Mouse (Mus musculus) midbrain, embryonic 12.5 days (tissue): ENCODE data around the gene Rbpms2. TPM values are rescaled to one million over a fixed set of nuclear protein-coding genes. Genes with fewer than 3 reads are reported as not detected.
"Not testable (repeated sequence)": the region's sequence is repeated elsewhere in the genome, so short reads cannot be mapped to it uniquely, and the experiment has no call there.

Experiments used
- ATAC-seq: fragments of 200-750 bp; cut with Nextera tagmentation; 2 replicates; pipeline ENCODE4 v1.8.0; 2017; ENCODE audit warnings: low read depth, moderate TSS enrichment, moderate library complexity; ENCODE audit not compliant: low FRiP score
- H3K27ac ChIP-seq: fragments of 300-500 bp; sonication (generic); replicated peaks from 2 replicates; pipeline ENCODE4 v1.5.1; 2016; ENCODE audit warnings: mild to moderate bottlenecking
- H3K27me3 ChIP-seq: fragments of 300-500 bp; sonication (generic); 2 replicates; pipeline ENCODE4 v1.6.1; 2016; ENCODE audit warnings: mild to moderate bottlenecking
- H3K36me3 ChIP-seq: fragments of 300-500 bp; sonication (generic); 2 replicates; pipeline ENCODE4 v1.6.1; 2016
- H3K4me1 ChIP-seq: fragments of 300-500 bp; sonication (generic); 2 replicates; pipeline ENCODE4 v1.6.1; 2016
- H3K4me2 ChIP-seq: fragments of 300-500 bp; sonication (generic); replicated peaks from 2 replicates; pipeline ENCODE4 v1.6.1; 2016; ENCODE audit warnings: mild to moderate bottlenecking, moderate library complexity
- H3K4me3 ChIP-seq: fragments of 300-500 bp; sonication (generic); 2 replicates; pipeline ENCODE4 v1.5.1; 2016; ENCODE audit warnings: mild to moderate bottlenecking
- H3K9ac ChIP-seq: fragments of 300-500 bp; sonication (generic); replicated peaks from 2 replicates; pipeline ENCODE4 v1.6.1; 2016; ENCODE audit warnings: mild to moderate bottlenecking, moderate library complexity
- H3K9me3 ChIP-seq: fragments of 300-500 bp; sonication (generic); 2 replicates; pipeline ENCODE4 v1.6.1; 2016; ENCODE audit warnings: mild to moderate bottlenecking
- WGBS: fragments of 180-500 bp; shearing (Covaris S2); methylation state at CpG from one replicate; pipeline ENCODE4 v1.1.7; 2016; 5-methylcytosine and 5-hydroxymethylcytosine counted together
- polyA plus RNA-seq: library from polyadenylated mRNA; unstranded; fragments of >200 nt; fragmentation: Nextera tagmentation; extraction: Ambion mirVana; gene quantifications from 2 replicates; pipeline ENCODE4 v1.2.1, GENCODE M21; 2016

Gene Rbpms2
- polyA plus RNA-seq, 1 experiment from 2014 or later, result 12.8 TPM

DNA sequence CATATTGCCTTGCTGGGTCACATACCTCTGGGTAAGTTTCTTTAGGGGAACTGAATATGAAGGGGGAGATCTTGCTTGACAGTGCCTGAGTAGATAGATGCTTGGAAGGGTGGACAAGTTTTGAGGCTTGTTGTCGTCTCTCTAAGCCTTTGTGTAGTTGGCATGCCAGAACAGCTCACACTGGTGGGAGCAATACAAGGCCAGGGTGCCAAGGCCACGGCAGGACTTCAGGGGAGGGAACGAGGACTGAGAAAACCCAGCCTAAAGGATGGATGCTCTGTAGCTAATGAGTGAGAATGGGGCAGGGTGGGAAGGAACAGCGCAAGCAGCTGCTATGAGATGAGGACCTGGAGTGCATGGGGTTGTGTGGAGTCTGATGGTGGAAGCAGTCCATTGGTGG lies 15.5 kb downstream of the Rbpms2 start:
- ATAC-seq, result no peak
- Histone ChIP-seq H3K27me3 (peaks cover 8% of the 10 kb centered on the region), H3K4me3 (no peak overlapping the region), H3K9ac (no peak overlapping the region), H3K27ac (no peak overlapping the region), H3K9me3 (no peaks in the 10 kb centered on the region), H3K36me3 (no peaks in the 10 kb centered on the region), H3K4me2 (no peak overlapping the region), H3K4me1 (peaks cover 12% of the 10 kb centered on the region)
- WGBS, result 92% methylated on average over 4 of the region's 4 CpGs

DNA sequence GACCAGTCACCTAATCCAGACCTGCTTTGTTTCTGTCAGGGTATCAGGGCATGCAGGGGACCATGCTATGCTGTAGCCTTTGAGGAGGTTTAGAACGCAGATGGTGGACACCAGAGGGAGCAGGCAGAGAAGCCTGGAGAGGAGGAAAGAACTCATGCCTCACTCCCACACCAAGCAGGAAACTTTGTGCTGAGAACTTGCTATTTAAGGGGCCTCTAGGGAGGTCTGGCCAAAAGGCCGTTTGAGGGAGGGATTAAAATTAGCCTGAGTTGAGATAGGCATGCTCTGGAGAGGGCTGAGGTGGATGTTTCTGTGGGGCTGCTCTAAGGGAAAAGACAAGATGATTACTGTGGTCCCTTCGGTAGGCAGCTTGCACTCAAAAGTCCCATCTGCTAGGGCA lies 16.5 kb downstream of the Rbpms2 start:
- H3K9ac ChIP-seq, result no peak overlapping the region
- H3K4me2 ChIP-seq, result no peak overlapping the region
- 60% methylated on average over 3 of the region's 3 CpGs for WGBS
- no peak overlapping the region for H3K27ac ChIP-seq
- no peaks in the 10 kb centered on the region for H3K36me3 ChIP-seq
- no peak overlapping the region for H3K4me3 ChIP-seq
- H3K27me3 ChIP-seq, result no peaks in the 10 kb centered on the region
- peaks cover 7% of the 10 kb centered on the region for H3K4me1 ChIP-seq
- no peak for ATAC-seq
- no peaks in the 10 kb centered on the region for H3K9me3 ChIP-seq

DNA sequence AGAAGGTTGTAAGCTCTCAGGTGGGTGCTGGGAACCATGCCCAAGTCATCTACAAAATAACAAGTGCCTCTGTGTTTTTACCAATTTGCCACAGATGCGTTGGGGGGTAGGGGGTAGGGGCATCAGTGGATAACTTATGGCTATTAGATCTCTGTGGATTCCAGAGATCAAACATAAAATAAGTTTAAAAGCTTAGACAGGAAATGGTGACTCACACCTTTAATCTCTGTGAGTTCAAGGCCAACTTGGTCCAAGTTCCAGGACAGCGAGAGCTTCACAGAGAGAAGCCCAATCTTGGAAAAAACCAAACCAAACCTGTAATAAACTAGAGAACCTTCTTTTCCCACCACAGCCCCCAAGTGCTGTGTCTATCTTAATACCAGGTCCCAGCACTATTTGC lies 17.3 kb downstream of the Rbpms2 start:
- Histone ChIP-seq H3K9me3 (no peaks in the 10 kb centered on the region), H3K4me1 (peaks cover 1% of the 10 kb centered on the region; the same call in 1 of the 2 replicates), H3K27me3 (no peaks in the 10 kb centered on the region), H3K4me2 (no peak overlapping the region), H3K27ac (no peak overlapping the region), H3K36me3 (no peaks in the 10 kb centered on the region), H3K9ac (no peak overlapping the region), H3K4me3 (no peak overlapping the region)
- 94% methylated on average over 2 of the region's 2 CpGs for WGBS
- no peak for ATAC-seq

DNA sequence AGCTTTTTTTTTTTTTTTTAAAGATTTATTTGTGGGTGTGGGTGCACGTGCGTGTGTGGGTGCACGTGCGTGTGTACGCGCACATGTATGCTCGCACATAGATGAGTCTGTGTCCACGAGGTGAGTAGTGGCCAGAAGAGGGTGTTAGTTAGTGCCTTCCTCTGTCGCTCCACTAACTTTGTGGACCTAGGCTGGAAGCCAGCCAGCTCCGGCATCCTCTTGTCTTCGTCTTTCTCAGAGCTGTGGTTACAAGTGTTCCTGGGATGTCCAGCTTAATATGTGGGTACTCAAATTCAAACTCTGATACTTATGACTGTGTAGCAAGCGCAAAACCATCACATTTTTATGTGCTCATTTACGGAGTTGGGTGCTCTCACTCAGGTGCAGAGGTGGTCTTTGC lies 19.3 kb downstream of the Rbpms2 start:
- 94% methylated on average over 13 of the region's 13 CpGs for WGBS
- H3K4me1 ChIP-seq, result no peaks in the 10 kb centered on the region
- no peaks in the 10 kb centered on the region for H3K36me3 ChIP-seq
- H3K27me3 ChIP-seq, result no peaks in the 10 kb centered on the region
- H3K4me2 ChIP-seq, result no peak overlapping the region
- no peaks in the 10 kb centered on the region for H3K9me3 ChIP-seq
- H3K9ac ChIP-seq, result no peak overlapping the region
- ATAC-seq, result no peak
- H3K27ac ChIP-seq, result no peak overlapping the region
- H3K4me3 ChIP-seq, result no peak overlapping the region

DNA sequence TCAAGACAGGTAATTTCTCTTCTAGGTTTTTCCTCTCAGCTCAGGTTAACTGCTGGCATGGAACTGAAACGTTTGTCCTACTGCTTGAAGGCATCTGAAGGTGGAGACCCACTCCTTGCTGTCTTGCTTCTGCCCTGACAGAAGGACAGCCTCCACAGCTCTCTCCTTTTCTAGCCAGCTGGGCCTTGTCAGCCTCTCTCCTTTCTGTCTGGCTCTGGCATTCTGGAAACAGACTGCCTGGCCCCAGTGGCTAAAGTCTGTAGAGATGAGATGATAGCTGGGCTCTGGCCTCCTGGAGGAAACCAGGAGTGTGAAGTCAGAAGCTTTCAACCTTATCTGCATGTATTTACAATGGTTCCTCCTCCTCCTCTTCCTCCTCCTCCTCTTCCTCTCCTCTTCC lies 20.5 kb downstream of the Rbpms2 start:
- Histone ChIP-seq H3K4me1 (no peaks in the 10 kb centered on the region), H3K27ac (no peak overlapping the region), H3K36me3 (no peaks in the 10 kb centered on the region), H3K9me3 (no peaks in the 10 kb centered on the region), H3K9ac (0 out of 2 replicates have a peak overlapping the region, but pooled peaks have one; percentile 0), H3K4me2 (no peak overlapping the region), H3K27me3 (no peaks in the 10 kb centered on the region), H3K4me3 (no peak overlapping the region)
- ATAC-seq, result no peak
- WGBS, result 70% methylated on average over 1 of the region's 1 CpGs

DNA sequence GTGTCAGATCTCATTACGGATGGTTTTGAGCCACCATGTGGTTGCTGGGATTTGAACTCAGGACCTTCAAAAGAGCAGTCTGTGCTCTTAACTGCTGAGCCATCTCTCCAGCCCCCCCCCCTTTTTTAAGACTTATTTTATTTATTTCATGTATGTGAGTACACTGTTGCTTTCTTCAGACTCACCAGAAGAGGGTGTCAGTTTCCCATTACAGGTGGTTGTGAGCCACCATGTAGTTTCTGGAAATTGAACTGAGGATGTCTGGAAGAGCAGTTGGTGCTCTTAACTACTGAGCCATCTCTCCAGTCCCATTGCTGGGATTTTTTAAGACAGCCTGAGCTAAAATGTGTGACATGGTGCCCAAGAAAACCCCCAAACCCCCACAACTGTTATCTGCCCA lies 22.5 kb downstream of the Rbpms2 start:
- not testable (repeated sequence) for H3K4me3 ChIP-seq
- WGBS, result 100% methylated on average over 1 of the region's 1 CpGs

DNA sequence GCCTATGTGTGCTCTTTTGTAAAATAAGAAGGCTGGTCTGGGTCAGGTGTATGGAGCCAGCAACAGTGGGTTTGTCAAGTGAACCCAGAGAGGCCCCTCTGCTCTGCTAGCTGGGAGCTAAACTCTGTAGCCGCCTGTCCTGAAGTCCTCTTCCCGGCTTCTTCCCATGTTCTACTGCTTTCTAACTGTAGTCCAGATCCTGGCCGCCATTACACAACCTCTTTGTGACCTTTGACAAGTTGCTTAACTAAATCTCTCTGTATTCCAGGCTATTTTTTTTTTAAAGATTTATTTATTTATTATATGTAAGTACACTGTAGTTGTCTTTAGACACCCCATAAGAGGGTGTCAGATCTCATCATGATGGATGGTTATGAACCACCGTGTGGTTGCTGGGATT lies 24.3 kb downstream of the Rbpms2 start:
- no peak overlapping the region for H3K9ac ChIP-seq
- H3K4me3 ChIP-seq, result no peak overlapping the region
- no peaks in the 10 kb centered on the region for H3K4me1 ChIP-seq
- no peaks in the 10 kb centered on the region for H3K27me3 ChIP-seq
- 92% methylated on average over 4 of the region's 4 CpGs for WGBS
- no peak overlapping the region for H3K27ac ChIP-seq
- H3K4me2 ChIP-seq, result no peak overlapping the region
- no peaks in the 10 kb centered on the region for H3K9me3 ChIP-seq
- H3K36me3 ChIP-seq, result no peaks in the 10 kb centered on the region
- ATAC-seq, result no peak

More for the DNA sequence above, 22.5 kb downstream of the Rbpms2 start:
- H3K27me3 ChIP-seq, H3K27ac ChIP-seq, H3K4me2 ChIP-seq, H3K4me1 ChIP-seq, ATAC-seq, H3K36me3 ChIP-seq, H3K9ac ChIP-seq, H3K9me3 ChIP-seq: not testable (repeated sequence)

DNA sequence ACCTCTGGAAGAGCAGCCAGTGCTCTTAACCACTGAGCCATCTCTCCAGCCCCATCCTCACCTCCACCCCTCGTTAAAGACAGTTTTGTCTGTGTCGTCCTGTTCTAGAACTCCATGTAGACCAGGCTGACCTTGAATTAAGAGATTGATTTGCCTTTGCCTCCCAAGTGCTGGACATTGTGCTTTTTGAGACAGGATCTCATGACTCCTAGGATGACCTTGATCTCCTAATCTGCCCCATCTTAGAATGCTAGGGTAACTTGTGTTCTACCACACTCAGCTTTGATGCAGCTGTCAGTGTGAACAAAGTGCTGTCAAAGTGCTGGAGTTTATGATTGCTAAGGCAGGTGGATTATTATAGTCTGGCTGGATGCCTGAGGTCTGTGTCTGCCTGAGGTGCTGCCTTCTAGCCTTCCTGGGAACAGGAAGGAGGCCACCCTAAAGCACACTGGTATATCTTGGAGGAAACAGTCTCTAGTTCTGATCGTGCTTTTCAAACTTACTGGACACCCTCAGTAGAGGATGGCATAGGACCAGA lies 25.3 kb downstream of the Rbpms2 start:
- 88% methylated on average over 3 of the region's 3 CpGs for WGBS
- Histone ChIP-seq H3K4me1 (no peaks in the 10 kb centered on the region), H3K27ac (no peak overlapping the region), H3K27me3 (no peaks in the 10 kb centered on the region), H3K4me3 (no peak overlapping the region), H3K4me2 (no peak overlapping the region), H3K9me3 (no peaks in the 10 kb centered on the region), H3K36me3 (no peaks in the 10 kb centered on the region), H3K9ac (no peak overlapping the region)
- no peak for ATAC-seq

DNA sequence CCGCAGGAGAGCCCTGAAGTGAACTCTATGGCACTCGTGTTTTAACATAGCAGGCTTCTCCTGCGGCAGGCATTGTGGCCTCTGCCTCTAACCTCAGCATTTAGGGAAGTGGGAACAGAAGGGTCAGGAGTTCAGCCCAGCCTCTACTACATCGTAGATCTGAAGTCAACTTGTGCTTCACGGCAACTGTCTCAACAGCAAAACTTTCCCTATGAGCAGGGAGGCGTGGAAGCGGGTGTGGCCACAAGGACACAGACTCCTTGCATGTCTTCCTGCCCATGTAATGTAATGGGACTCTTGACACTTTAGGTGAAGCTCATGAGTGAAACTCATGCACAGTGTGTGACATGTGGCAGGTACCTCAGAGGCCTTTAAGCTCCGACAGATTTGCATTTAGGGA lies 26.1 kb downstream of the Rbpms2 start:
- WGBS, result 89% methylated on average over 8 of the region's 8 CpGs
- H3K9ac ChIP-seq, result no peak overlapping the region
- no peaks in the 10 kb centered on the region for H3K9me3 ChIP-seq
- H3K36me3 ChIP-seq, result no peaks in the 10 kb centered on the region
- ATAC-seq, result no peak
- H3K4me2 ChIP-seq, result no peak overlapping the region
- no peak overlapping the region for H3K27ac ChIP-seq
- no peaks in the 10 kb centered on the region for H3K4me1 ChIP-seq
- H3K27me3 ChIP-seq, result no peaks in the 10 kb centered on the region
- H3K4me3 ChIP-seq, result no peak overlapping the region

DNA sequence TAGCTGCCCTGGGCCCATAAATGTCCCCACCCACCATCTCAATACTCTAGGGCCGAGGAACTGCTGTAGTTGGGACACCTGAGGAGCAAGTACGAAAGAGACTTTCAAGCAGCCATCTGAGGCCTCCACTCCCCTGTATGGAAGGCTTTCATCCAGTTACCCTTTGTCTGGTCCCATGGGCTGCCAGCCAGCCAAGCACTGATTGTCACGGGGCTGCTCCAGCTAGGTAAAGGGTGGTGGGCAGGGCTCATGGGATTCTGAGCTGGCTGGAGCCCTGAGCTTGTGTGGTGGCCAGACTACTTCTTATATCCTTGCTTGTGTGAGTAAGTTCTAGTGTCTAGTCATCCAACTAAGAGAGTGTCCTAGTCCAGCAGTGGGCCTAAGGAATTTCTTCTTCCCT lies 27.8 kb downstream of the Rbpms2 start:
- ATAC-seq, result no peak
- no peak overlapping the region for H3K27ac ChIP-seq
- H3K4me2 ChIP-seq, result no peak overlapping the region
- no peaks in the 10 kb centered on the region for H3K27me3 ChIP-seq
- no peaks in the 10 kb centered on the region for H3K9me3 ChIP-seq
- H3K9ac ChIP-seq, result no peak overlapping the region
- no peaks in the 10 kb centered on the region for H3K36me3 ChIP-seq
- 77% methylated on average over 3 of the region's 3 CpGs for WGBS
- H3K4me3 ChIP-seq, result no peak overlapping the region
- no peaks in the 10 kb centered on the region for H3K4me1 ChIP-seq

DNA sequence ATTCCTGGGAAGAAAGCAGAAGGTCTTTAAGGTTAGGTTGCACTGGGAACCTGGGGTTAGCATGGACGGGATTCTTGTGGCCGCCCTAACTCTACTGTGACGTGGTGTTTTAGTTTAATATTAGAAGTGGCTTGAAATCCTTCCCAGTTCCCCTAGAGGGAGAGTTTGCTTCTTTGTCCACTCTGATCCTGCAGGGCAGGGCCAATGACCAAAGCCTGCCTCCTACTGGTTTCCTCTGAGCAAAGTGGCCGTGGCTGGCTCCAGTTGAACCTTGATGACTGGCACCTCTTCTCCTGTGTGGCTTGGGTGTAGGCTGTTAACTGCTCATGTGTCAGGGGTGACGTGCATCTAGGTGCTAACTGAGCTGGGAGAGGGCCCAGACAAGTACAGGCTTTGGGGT lies 31.6 kb downstream of the Rbpms2 start:
- no peaks in the 10 kb centered on the region for H3K27me3 ChIP-seq
- no peak overlapping the region for H3K27ac ChIP-seq
- no peak overlapping the region for H3K4me2 ChIP-seq
- no peak for ATAC-seq
- no peak overlapping the region for H3K9ac ChIP-seq
- H3K36me3 ChIP-seq, result no peaks in the 10 kb centered on the region
- H3K4me3 ChIP-seq, result no peak overlapping the region
- H3K4me1 ChIP-seq, result no peaks in the 10 kb centered on the region
- WGBS, result 58% methylated on average over 5 of the region's 5 CpGs
- H3K9me3 ChIP-seq, result no peaks in the 10 kb centered on the region

DNA sequence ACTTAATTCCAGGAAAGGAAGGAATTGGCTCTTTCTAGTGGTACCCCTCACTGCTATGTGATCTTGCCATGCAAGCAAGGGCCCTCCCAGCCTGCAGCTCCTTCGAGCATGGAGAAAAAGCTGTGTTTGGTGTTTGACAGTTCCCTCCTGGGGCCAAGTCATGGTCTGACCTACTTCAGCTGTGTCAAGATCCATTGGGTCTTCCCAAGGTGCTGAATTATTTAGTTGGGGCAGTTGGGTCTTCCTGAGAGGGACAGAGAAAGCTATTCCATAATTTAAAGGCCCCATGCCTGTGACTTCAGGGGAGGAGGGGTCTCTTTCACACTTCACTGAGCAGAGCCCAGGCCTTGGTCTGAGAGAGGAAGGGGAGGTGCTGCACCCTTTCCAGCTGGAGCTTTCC lies 32.0 kb downstream of the Rbpms2 start:
- H3K4me1 ChIP-seq, result no peaks in the 10 kb centered on the region
- no peaks in the 10 kb centered on the region for H3K27me3 ChIP-seq
- no peak overlapping the region for H3K4me3 ChIP-seq
- WGBS, result 43% methylated on average over 1 of the region's 1 CpGs
- H3K27ac ChIP-seq, result no peak overlapping the region
- H3K4me2 ChIP-seq, result no peak overlapping the region
- no peaks in the 10 kb centered on the region for H3K36me3 ChIP-seq
- H3K9me3 ChIP-seq, result no peaks in the 10 kb centered on the region
- no peak overlapping the region for H3K9ac ChIP-seq
- ATAC-seq, result no peak

DNA sequence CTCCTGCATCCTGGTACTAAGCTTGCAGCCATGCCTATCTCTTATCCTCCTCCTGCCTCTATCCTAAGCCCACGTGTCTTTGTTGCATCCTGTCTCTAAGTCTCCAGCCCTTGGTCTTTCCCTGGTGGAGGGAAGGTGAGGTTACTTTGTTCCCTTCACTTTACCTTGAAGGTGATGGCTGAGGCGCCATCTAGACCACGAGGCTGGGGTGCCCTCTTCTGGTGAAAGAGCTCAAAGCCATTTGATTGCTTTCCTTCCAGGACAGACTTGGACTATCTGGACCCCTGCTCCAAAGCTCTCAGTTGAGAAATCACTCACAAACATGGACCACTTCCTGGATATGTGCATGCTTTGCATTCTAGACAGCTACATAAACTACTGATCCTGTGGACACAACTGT lies 34.7 kb downstream of the Rbpms2 start:
- no peak overlapping the region for H3K4me3 ChIP-seq
- H3K27me3 ChIP-seq, result no peaks in the 10 kb centered on the region
- ATAC-seq, result no peak
- H3K4me1 ChIP-seq, result no peaks in the 10 kb centered on the region
- H3K27ac ChIP-seq, result no peak overlapping the region
- no peak overlapping the region for H3K9ac ChIP-seq
- H3K9me3 ChIP-seq, result no peaks in the 10 kb centered on the region
- no peaks in the 10 kb centered on the region for H3K36me3 ChIP-seq
- no peak overlapping the region for H3K4me2 ChIP-seq
- WGBS, result 0% methylated on average over 3 of the region's 3 CpGs
